Mouse (Mus musculus): ENCODE data around the gene Serpina1c. TPM values are rescaled to one million over a fixed set of nuclear protein-coding genes. Genes with fewer than 3 reads are reported as not detected.
"Not testable (repeated sequence)": the region's sequence is repeated elsewhere in the genome, so short reads cannot be mapped to it uniquely, and the experiment has no call there.

The Serpina1c gene
- not detected for total RNA-seq (2018; cell fraction: chromatin; rRNA removed)
- not detected for total RNA-seq (2018; cell fraction: cytosol; rRNA removed)
- total RNA-seq (2018; cell fraction: nucleus; rRNA removed): not detected
- polyA plus RNA-seq (2018): not detected in 3 replicates

DNA sequence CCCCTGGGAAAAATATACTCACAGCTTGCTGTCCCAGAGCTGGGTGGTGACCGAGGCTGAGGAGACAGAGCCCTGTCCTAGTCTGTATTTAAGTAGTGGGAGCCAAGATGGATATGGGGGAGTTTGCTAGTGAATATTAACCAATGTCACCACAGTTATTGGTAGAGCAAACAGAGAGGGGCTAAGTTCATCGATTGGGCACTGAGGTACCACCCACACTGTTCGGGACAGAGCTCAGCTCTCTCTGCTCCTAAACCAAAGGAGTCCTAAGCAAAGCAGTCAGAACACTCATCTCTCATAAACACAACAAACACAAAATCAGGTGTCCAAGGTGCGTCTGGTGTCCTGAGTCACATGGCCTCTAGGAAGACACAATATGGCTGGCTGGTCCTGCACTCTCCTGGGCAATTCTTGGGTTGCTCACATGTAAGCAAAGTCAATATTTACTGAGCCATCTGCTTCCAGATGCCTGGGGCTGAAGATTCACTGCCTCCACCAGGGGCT is at the start of gene Serpina1c:
Serpina1c (minus strand) TSS at position 51 of the 504 bp plus-strand sequence.
- H3K27ac ChIP-seq; H3K36me3 ChIP-seq (ENCODE audit: inconsistent target); H3K79me2 ChIP-seq (ENCODE audit: inconsistent target); H3K4me3 ChIP-seq (ENCODE audit: inconsistent target): not testable (repeated sequence)
- 91% methylated on average over 4 of the region's 4 CpGs for WGBS (ENCODE audit: missing documents)

- 69% methylated on average over 3 of the region's 3 CpGs for WGBS (ENCODE audit: missing documents)
- not testable (repeated sequence) for H3K4me3 ChIP-seq (ENCODE audit: inconsistent target); H3K36me3 ChIP-seq (ENCODE audit: inconsistent target); H3K79me2 ChIP-seq (ENCODE audit: inconsistent target); H3K27ac ChIP-seq
Observed at GRCm38 (mm10) chr12:103952972-103953371, 48.3 kb upstream of the Serpina1c start.

- H3K36me3 ChIP-seq (ENCODE audit: inconsistent target): no peaks in the 10 kb centered on the region
- H3K4me3 ChIP-seq (ENCODE audit: inconsistent target): no peak overlapping the region
- 92% methylated on average over 3 of the region's 4 CpGs for WGBS (ENCODE audit: missing documents)
- no peak overlapping the region for H3K27ac ChIP-seq
- no peaks in the 10 kb centered on the region for H3K79me2 ChIP-seq (ENCODE audit: inconsistent target)
Observed at GRCm38 (mm10) chr12:103946243-103946642, 41.6 kb upstream of the Serpina1c start.

- H3K4me3 ChIP-seq (ENCODE audit: inconsistent target); H3K79me2 ChIP-seq (ENCODE audit: inconsistent target); H3K36me3 ChIP-seq (ENCODE audit: inconsistent target); H3K27ac ChIP-seq: not testable (repeated sequence)
- WGBS (ENCODE audit: missing documents): 95% methylated on average over 9 of the region's 16 CpGs
Observed at GRCm38 (mm10) chr12:103909181-103909580, 4.5 kb upstream of the Serpina1c start.

DNA sequence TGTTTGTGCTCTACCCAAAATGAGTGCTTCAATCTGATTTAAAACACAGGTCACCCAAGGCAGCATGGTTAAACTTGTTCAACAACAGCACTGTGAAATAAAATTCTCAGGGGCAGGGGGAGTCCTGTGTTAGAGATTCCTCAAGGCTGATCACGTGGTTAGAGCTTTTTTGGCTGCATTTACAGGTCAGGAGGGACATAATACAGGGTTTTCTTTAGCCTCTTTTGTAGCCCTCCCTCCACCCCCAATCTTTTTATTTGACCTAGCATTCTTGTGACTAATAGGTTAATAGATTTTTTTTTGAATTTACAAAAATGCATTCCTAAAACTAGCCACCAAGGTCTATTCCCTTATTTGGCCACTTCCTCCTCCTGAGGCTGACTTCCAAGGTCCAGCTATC is 3.1 kb upstream of the Serpina1c start:
- 33% methylated on average over 1 of the region's 1 CpGs for WGBS (ENCODE audit: missing documents)

GRCm38 (mm10) chr12:103901929-103902328 is 2.8 kb downstream of the Serpina1c start:
- H3K27ac ChIP-seq; H3K36me3 ChIP-seq (ENCODE audit: inconsistent target); H3K79me2 ChIP-seq (ENCODE audit: inconsistent target); H3K4me3 ChIP-seq (ENCODE audit: inconsistent target): not testable (repeated sequence)
- 87% methylated on average over 1 of the region's 3 CpGs for WGBS (ENCODE audit: missing documents)

More for the DNA sequence above, 3.1 kb upstream of the Serpina1c start:
- H3K79me2 ChIP-seq (ENCODE audit: inconsistent target); H3K27ac ChIP-seq; H3K36me3 ChIP-seq (ENCODE audit: inconsistent target); H3K4me3 ChIP-seq (ENCODE audit: inconsistent target): not testable (repeated sequence)

GRCm38 (mm10) chr12:103866873-103867272 is 37.8 kb downstream of the Serpina1c start:
- H3K36me3 ChIP-seq (ENCODE audit: inconsistent target); H3K79me2 ChIP-seq (ENCODE audit: inconsistent target); H3K27ac ChIP-seq; H3K4me3 ChIP-seq (ENCODE audit: inconsistent target): not testable (repeated sequence)
- 92% methylated on average over 1 of the region's 1 CpGs for WGBS (ENCODE audit: missing documents)

- not testable (repeated sequence) for H3K36me3 ChIP-seq (ENCODE audit: inconsistent target); H3K79me2 ChIP-seq (ENCODE audit: inconsistent target); H3K27ac ChIP-seq; H3K4me3 ChIP-seq (ENCODE audit: inconsistent target)
- 90% methylated on average over 8 of the region's 9 CpGs for WGBS (ENCODE audit: missing documents)
Observed at GRCm38 (mm10) chr12:103863101-103863974, 41.3 kb downstream of the Serpina1c start, which contains the start of gene Serpina1a. Serpina1a (minus strand) TSS chr12:103863562.

- no peak overlapping the region for H3K27ac ChIP-seq
- H3K79me2 ChIP-seq (ENCODE audit: inconsistent target): no peaks in the 10 kb centered on the region
- WGBS (ENCODE audit: missing documents): 63% methylated on average over 3 of the region's 3 CpGs
- H3K36me3 ChIP-seq (ENCODE audit: inconsistent target): no peaks in the 10 kb centered on the region
- H3K4me3 ChIP-seq (ENCODE audit: inconsistent target): no peak overlapping the region
Observed at GRCm38 (mm10) chr12:103860976-103861375, 43.7 kb downstream of the Serpina1c start.

- not testable (repeated sequence) for H3K36me3 ChIP-seq (ENCODE audit: inconsistent target); H3K27ac ChIP-seq; H3K4me3 ChIP-seq (ENCODE audit: inconsistent target); H3K79me2 ChIP-seq (ENCODE audit: inconsistent target)
- 81% methylated on average over 3 of the region's 4 CpGs for WGBS (ENCODE audit: missing documents)
Observed at GRCm38 (mm10) chr12:103860571-103860970, 44.1 kb downstream of the Serpina1c start.

- H3K4me3 ChIP-seq (ENCODE audit: inconsistent target); H3K79me2 ChIP-seq (ENCODE audit: inconsistent target); H3K27ac ChIP-seq; H3K36me3 ChIP-seq (ENCODE audit: inconsistent target): not testable (repeated sequence)
- 72% methylated on average over 2 of the region's 3 CpGs for WGBS (ENCODE audit: missing documents)
Observed at GRCm38 (mm10) chr12:103859584-103859983, 45.1 kb downstream of the Serpina1c start.

- WGBS (ENCODE audit: missing documents): 92% methylated on average over 2 of the region's 2 CpGs
- not testable (repeated sequence) for H3K27ac ChIP-seq; H3K4me3 ChIP-seq (ENCODE audit: inconsistent target); H3K79me2 ChIP-seq (ENCODE audit: inconsistent target); H3K36me3 ChIP-seq (ENCODE audit: inconsistent target)
Observed at GRCm38 (mm10) chr12:103853032-103853431, 51.7 kb downstream of the Serpina1c start.

All from macrophage (primary cell).